Mouse (Mus musculus) stomach, postnatal 0 days (tissue): ENCODE measurements around the gene Cdhr3.

Source experiments
- CTCF ChIP-seq: IDR thresholded peaks from 2 replicates; pipeline ENCODE4 v1.5.1; 2016; ENCODE audit warnings: antibody characterized with exemption, low read depth, mild to moderate bottlenecking, moderate library complexity
- EP300 ChIP-seq: optimal IDR thresholded peaks from 2 replicates; pipeline ENCODE3; 2016; ENCODE audit warnings: antibody characterized with exemption

DNA sequence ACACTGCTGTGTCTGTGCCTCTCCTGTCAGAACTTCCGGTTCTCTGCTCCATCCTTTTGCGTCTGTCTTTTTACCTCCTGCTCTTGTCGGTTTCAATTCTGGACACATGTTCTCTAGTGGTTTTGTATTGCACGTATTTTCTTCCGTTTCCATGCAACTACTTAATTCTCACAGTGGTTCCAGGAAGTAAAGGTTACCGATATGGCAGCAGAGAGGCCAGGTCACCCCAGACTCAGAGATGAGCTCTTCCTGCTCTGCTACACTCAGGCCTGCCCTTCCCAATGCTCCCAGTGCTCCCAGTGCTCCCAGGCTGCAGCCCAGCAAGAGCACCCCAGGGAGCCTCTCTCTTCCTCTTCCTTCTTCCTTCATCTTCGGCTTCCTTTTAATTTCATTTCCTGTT lies 39.1 kb upstream of the Cdhr3 start:
- TF ChIP-seq CTCF (no peak), EP300 (no peak)
